Mouse (Mus musculus) cerebellum, adult 11-12 months (tissue): Measurements from ENCODE around the gene Gm49378.
A peak's percentile ranks its signal among the peaks of the same experiment; 100 is the strongest.

ENCODE experiments used
- DNase-seq: peaks from one replicate; pipeline ENCODE4 v3.0.0; 2022

Gm49378 gene

DNA sequence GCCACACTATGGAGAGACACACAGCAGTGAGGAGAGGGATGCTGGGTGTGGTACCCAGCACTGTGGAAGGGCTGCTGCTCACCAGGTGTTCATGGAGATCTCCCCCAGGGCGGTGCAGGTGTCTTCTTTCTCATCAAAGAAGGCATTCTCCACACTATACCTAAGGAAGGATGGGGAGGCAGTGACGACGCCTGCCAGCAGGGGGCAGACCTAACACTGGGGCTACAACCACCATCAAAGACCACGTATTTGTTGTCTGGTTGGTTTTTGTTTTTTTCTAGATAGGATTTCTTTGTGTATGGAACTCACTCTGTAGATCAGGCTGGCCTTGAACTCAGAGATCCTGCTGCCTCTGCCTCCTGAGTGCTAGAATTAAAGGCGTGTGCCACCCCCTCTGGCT is 8.4 kb downstream of the Gm49378 start:
- no peak for DNase-seq

DNA sequence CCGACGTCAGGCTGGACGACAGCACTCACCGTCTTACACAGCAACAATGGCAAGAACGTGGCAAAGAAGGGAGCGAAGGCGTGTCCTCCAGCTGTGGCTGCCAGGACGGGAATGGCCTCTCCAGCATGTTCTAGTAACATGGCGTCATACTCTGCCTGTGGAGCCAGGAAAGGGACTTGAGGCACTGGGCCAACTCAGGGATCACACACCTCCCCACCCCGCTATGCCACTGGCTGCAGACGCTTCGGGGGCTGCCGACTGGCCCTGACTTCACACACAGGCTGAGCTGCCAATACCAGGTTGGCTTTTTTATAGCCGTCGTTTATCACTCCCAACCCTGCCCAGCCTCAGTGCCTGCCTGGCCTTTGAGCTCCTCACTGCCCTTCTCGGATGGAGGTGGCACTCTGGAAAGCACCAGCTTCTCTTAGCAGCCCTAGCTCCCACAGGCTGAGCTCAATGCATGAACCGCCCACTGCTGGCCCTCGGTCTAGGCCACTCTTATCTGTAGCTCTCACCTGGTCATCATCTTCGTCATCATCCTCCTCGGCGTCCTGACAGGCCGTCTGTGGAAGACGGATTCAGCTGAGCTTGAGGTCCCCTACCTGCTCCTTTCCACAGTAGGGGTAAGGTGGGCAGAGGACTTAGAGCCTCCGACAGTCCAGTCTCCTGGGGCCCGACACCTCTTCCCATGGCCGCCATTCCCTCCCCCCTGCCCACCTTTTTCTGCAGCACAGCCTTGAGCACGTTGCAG is 9.4 kb downstream of the Gm49378 start:
- DNase-seq = no peak

DNA sequence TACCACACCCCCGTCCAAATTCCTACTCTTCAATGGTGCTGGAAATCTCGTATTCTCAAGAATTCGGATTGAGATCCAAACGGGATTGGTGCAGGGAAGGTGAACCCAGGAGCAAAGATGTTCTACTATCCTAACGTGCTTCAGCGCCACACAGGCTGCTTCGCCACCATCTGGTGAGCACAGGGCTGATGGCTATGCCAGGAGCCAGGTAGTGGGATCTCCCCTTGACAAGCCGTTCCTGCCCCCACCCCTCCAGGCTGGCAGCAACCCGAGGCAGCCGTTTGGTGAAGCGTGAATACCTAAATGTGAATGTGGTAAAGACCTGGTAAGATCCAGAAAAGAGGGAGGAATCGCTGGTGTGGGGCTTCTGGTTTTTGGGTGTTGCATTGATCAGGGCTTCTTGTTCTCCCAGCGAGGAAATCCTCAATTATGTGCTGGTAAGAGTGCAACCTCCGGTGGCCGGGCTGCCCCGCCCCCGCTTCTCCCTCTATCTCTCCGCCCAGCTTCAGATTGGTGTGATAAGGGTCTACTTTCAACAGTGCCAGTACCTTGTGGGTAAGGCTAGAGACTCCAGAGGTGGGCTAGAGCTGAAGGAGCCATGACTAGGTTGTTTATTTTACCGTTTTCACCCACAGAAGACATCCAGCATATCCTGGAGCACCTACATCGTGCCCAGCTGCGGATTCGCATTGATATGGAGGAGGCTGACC is 19.1 kb downstream of the Gm49378 start:
- DNase-seq = peak; percentile 49

DNA sequence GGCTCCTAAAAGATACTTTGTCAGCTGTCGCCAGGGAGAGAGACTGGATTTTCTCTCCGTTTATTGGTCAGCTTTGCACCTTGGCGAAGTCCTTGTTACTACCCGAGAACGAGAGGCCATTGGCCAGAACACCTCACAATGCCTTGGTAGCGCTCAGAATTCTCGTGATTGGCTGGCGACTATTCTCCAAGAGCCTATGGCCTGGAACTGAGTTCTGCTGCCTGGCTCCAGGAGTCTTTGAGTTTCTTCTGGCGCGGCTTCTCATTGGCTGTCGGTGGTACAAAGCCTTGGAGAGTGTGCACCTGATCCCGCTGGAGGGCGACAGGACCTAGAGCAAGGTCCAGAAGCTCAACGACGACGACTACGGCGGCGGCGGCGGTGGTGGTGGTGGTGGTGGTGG is 19.9 kb downstream of the Gm49378 start, which contains the start of gene Rec8:
Gene Rec8, plus strand, starts transcription at position 216 of the 400 bp plus-strand sequence.
- peak; percentile 87 for DNase-seq

DNA sequence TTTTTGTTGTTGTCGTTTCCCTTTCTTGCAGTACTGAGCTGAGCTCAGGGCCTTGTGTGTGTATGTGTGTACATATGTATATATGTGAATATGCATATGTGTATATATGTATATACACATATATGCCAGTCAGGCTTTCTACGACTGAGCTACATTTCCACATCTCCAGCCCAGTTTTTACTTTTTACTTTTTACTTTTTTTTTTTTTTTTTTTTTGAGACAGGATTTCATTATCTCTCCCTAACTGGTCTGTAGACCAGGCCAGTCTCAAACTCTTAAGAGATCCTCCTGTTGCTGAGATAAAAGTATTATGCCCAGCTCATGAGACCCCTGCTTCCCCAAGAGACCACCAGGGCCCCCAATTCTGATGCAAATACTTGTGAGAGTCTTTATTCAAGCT is 20.9 kb downstream of the Gm49378 start:
- no peak for DNase-seq

DNA sequence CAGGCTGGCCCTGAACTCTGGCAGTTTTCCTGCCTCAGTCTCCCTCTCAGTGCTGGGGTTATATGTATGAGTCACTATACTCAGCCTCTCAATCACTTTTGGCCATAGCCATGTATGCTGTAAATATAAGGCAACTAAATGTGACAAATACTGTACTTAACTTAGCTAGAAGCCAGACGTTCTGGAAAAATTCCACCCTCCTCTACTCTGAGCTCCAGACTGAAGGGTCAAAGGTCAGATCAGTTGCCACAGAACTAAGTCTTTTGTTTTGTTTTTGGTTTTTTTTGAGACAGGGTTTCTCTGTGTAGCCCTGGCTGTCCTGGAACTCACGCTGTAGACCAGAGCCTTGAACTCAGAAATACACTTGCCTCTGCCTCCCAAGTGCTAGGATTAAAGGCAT is 21.8 kb downstream of the Gm49378 start:
- no peak for DNase-seq

DNA sequence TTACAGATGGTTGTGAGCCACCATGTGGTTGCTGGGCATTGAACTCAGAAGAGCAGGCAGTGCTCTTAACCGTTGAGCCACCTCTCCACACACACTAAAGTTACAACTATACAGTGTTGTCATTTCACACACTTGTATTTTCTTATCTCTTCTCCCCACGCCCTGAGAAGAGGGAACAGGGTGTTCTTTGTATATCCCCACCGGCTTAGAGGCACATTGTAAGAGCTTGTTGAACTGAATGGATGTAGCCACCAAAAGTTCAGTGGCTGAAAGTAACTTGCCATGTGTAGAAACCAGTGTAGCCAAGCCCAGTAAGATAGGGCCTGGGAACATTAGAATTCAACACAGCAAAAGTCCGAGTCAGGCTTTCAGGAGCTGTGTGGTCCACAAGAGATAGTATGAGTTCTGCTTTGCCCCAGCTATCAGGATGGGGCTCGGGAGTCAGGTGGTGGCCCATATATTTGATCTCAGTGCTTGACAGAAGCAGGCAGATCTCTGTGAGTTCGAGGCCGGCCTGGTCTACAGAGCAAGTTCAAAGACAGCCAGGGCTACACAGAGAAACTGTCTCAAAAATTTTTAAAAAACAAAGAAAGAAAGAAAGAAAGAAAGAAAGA is 23.0 kb downstream of the Gm49378 start:
- DNase-seq = no peak

DNA sequence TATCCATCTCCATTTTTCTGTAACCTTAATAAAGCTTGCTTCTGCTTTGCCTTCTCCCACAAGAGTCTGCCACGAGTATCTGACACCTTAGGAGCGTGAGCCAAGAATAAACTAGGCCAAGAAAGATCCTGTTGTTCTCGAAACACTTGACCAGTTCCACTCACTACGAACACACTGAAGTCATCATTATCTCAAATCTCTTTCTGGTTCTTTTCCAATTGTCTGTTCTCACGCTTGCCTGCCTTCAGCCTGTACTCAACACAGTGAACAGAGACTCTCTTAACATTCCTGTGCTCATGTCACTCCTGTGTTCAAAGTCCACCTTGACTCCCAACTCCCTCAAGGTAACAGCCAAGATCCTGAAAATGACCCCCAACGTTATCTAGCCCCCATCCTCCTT is 24.3 kb downstream of the Gm49378 start:
- no peak for DNase-seq

DNA sequence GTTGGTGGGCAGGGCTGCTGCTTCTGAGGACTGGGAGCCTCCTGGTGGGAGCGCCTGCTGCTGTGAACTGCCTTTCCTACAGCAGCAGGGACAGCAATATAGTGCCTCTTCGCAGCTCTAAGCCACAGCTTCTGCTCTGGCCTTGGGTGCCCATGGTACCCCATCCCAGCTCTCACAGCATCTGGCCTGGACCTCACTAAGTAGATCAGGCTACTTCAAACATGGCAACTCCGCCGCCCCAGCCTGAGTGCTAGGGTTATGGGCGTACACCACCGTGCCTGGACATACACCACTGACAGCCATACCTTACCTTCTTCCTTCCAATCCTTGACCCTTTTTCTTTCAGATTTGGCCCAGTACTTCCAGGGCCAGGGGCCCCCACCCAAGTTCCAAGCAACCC is 29.4 kb downstream of the Gm49378 start:
- DNase-seq = no peak

DNA sequence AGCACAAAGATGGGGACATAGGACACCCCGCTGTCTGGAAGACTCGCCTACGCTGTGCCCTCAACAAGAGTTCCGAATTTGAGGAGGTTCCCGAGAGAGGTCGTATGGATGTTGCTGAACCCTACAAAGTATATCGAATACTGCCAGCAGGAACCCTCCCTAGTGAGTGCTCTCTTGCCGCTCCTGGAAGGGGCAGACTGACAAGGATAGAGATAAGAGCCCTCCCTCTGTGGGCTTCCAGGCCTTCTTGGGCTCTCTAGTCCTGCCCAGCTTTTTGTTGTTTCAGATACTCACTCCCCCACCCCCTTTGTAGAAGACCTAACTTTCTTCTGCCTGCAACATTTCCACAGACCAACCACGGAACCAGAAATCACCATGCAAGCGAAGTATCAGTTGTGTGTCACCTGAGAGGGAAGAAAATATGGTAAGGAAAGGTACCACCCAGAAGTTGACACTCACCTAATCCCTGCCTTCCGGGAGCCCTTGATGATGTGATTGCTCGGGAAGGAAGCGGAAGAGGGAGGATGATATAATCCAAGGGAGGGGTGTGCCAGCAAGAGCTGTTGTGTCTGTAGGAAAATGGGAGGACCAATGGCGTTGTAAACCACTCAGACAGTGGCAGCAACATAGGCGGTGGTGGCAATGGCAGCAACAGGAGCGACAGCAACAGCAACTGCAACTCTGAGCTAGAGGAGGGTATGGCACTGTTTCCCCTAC is 31.8 kb downstream of the Gm49378 start:
- no peak for DNase-seq

DNA sequence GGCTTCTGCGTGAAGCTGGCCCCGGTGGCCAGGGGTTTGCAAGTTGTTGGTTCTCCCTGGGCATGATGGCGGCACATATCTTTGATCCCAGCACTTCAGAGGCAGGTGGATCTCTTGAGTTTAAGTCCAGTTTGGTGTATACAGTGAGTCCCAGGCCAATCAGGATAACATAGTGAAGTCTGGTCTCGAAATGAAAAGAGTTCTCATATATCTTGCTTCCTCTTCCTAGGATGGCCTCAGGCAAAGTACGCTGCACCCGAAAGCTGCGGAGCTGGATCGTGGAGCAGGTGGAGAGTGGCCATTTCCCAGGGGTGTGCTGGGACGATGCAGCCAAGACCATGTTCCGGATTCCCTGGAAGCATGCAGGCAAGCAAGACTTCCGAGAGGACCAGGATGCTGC is 32.9 kb downstream of the Gm49378 start:
- DNase-seq = no peak

DNA sequence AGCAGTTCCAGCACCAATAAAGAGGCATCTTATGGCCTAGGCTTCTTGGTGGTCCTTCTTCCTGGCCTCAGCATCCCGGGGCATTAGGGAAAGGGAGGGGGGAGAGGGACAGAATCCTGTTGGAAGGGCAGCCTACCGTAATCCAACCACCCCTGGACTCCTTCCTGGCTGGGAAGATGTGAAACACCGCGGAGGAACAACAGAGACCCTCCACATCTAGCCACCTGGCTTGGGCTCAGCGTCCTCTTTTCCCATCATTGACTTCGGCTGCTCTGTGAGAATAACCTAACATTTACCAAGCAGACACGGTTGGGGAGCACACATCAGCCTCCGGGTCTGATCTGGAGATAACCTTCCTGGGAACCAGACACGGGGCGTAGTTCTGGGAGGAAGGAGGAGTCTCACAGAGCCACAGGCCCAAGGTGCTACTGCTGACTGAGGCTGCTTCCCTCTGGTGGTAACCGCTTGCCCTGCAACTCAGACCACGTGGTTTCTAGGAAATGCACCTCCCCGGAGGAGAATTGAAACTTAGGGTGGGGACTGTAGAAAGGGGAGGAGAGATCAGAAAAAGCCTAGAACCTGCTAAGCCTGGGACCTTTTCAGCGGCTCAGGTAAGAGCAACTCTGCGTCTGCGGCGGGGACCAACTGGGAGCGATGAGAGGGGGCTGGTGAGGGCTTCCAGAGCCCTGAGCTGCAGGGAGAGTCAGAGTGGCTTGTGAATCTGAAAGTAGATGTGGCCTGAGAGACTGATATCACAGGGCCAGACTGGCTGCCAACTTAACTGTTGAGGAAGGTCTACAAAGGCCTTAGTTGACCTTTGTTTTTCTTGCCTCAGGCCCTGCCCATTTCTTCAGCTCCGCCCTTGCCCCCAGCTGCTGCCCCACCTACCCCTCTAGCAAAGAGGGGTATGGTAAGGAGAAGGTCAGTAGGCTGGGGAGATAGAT is 33.8 kb downstream of the Gm49378 start:
- peak; percentile 83 for DNase-seq

DNA sequence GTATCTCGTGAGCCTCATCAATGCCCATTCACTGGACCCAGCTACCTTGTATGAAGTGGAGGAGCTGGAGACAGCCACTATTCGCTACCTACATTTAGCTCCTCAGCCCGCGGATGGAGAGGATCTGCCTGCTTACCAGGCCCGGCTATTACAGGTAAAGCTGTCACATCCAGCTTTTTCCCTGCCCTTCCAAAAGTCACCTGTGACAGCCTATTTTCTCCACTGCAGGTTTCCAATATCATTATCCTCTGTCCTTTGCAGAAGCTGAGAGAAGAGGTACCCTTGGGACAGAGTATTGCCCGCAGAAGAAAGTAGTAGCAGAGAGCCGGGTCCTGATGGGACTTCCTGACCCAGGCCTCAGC is 34.4 kb downstream of the Gm49378 start, which contains the start of gene Irf9:
Gene Irf9, plus strand, starts transcription at position 301 of the 362 bp plus-strand sequence.
- DNase-seq = no peak

DNA sequence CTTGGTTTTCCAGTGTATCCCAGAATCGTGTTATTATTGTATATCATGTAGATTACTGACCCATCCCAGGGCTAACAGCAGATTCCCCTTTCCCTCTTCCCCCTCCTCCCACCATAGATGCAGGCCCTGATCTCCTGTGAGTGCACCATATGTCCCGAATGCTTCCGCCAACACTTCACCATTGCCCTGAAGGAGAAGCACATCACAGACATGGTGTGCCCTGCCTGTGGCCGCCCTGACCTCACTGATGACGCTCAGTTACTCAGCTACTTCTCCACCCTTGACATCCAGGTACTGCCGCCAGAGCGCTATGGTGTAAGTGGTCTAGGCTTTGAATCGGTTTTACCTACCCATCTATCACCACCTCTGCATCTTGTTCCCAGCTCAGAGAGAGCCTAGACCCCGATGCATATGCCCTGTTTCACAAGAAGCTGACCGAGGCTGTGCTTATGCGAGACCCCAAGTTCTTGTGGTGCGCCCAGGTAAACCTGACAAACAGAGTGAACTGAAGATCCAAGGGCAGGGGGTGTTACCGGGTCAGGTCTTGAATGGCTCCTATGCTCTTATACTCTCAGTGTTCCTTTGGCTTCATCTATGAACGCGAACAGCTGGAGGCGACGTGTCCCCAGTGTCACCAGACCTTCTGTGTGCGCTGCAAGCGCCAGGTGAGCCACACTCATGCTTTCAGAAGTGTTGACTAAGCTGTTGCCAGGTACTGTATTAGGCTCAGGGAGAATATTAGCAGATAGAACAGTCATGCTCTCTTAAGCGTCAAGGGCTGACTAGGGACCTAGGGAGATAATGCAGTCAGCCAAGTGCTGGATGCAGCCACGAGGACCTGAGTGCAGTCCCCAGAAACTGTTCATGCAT is 38.9 kb downstream of the Gm49378 start:
- DNase-seq = no peak

DNA sequence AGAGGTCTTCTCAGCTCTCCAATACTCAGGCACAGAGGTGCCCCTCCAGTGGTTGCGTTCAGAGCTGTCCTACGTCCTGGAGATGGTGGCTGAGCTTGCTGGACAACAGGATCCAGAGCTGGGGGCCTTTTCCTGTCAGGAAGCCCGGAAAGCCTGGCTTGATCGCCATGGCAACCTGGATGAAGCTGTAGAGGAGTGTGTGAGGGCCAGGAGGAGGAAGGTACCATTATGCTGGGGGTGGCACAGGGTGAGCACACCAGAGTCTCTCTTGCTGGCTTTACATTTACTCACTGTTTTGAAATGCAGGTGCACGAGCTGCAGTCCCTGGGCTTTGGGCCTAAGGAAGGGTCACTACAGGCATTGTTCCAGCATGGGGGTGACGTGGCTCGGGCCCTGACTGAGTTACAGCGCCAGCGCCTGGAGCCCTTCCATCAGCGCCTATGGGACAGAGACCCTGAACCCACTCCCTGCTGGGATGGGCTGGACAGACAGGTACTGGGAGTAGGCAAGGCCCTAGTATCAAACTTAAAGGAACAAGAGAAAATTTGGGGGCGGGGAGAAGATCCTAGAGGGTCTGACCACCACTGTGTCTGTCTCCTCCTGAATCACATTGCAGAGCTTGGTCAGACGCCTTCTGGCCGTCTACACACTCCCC is 41.5 kb downstream of the Gm49378 start:
- DNase-seq = peak; percentile 34

DNA sequence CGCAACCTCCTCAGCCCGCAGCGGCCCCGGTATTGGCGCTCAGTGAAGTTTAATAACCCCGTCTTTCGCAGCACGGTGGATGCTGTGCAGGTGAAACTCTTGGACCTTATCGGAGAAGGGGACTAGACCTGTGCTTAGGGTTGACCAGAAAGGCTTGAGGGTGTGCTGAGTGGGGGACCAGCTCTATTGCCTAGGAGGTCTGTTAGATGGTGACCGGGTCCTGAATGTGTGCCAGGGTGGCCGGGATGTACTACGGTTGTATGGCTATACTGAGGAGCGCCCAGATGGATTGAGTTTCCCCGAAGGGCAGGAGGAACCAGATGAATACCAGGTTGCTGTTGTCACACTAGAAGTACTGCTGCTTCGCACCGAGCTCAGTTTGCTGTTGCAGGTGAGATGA is 45.5 kb downstream of the Gm49378 start:
- DNase-seq = peak; percentile 62

DNA sequence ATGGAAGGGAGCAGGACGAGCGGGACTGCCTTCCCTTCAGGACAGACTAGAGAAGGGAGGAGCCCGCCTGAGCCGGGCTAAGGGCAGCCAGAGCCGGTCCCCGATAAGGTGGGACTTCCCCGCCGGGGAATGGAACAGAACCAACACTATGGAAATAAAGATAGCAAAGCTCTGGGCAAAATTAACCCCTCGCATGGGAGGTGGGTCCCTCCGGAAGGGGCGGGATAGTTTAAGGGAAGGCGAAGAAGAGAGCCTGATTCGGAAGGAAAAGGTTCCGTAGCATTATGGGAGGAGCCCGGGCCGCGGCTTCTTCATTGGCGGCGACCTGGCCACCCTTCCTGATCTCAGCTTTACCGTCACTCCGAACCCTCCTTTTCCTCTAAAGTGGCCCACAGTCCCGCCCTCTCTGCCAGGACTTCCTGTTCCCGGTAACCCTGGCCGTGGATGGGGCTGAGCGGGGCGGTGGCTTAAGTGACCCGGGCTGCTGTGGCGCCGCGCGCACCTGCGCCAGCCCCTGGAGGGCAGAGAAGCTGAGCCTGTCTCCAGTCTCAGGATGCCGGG is 46.3 kb downstream of the Gm49378 start, which contains the start of gene Rnf31:
Gene Rnf31, plus strand, starts transcription at position 378 of the 561 bp plus-strand sequence.
- peak; percentile 93 for DNase-seq

DNA sequence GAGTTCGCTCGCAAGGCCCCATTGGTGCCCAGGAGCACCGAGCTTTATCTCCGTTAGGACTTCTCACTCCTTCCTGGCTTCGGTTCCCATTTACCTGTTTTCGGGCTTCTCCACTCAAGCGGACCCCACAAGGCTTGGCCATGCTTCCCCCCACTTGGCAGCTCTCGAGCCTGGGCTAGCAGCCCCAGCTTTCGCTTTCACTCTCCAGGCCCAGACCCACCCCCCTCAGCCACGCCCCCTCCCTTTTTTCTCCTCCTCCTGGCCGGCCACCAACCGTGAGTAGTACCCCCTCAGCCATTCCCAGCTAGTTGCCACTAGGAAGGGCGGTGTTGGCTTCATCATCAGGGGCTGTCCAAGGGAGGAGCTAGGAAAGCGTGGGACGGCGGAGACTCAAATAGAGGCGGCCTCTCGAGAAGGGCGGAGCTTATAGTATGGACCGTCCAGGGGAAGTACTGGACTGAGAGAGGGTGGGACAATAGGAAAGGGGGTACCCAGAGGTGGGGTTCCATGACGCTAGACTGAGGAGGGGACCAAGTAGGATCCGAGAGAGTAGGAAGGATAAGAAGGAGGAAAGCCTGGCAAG is 46.9 kb downstream of the Gm49378 start, which contains the start of gene Psme2:
Gene Psme2, minus strand, starts transcription at position 366 of the 583 bp plus-strand sequence.
- DNase-seq = peak; percentile 89

DNA sequence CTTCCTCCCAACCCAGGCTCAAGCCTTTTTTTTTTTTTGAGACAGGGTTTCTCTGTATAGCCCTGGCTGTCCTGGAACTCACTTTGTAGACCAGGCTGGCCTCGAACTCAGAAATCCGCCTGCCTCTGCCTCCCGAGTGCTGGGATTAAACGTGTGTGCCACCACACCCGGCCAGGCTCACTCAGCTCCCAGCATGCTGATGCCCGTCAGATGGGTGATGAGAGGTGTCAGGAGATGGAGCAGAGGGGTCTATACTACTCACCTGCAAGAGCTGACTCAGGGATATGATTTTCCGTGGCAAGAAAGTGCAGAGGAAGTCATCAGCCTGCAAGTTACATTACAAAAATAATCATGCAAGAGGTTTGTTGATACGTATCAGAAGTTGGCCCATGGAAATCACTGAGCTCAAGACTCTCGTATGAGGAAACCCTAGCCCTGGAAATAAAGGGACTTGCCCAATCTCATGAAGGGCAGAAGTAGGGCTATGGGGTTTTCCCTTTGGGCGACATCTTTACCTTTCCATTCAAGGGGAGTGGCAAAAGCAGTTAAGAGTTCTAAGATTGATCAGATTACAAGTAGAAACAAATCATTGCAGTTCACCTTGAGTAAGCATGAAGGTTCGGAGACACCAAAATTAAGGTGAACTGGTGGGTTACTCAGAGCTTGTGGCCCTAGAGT is 47.8 kb downstream of the Gm49378 start:
- DNase-seq = peak; percentile 34
